13 mouse cellular contexts compared by ENCODE assay signal in the genomic region with DNA sequence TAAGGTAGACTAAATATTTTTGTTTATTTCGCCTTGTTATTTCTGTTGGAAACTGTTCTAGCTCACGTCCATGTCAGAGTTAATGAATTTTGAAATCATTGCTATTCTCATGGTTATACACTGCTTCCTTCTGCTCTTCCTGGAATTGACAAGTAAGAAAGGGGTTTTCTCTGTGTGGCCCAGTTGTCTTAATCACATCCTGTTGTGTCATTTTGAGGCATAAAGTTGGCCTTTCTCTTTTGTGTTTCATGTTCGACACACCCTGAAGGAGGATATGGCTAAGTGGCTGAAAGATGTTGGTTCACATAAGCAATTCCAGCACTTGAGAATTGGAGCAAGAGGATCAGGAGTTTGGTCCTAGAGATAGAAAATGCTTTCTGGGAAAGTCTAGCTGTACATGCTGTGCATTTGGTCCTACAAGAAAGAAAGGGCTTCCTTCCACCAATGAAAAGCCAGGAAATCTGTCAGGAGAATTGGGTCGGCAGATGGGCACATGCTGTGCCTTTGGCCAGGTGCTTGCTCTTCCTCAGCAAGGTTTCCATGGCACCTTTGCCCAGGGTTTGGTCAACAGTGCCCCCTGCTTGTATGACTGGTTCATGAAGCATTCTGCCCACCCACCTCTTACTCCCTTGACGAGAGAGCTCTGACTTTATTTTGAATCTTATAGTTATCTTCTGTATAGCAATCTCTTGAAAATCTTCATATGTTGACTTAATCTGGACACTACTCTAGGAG. TPM values are rescaled to one million over a fixed set of nuclear protein-coding genes. Genes with fewer than 3 reads are reported as not detected.
DNase-seq lines count a peak whose midpoint lies in the region; ATAC-seq lines count a peak whose summit lies in the region.
"Had no signal": no experiment of that assay in that cellular context is flagged by ENCODE, and none has a peak within 500 bp of the region (broad histone marks: within the 10 kb centered on the region; RNA-seq: fewer than 3 reads in every experiment).

No protein-coding gene starts in this region.

- H3K27me3 ChIP-seq in kidney, embryonic 16.5 days (ENCODE audit: insufficient read depth, low read length): no peaks in the 10 kb centered on the region
- H3K27me3 ChIP-seq in hindbrain, embryonic 10.5 days (ENCODE audit: insufficient read depth, poor library complexity, severe bottlenecking): no peaks in the 10 kb centered on the region
- H3K27me3 ChIP-seq: hindbrain, embryonic 15.5 days; liver, embryonic 15.5 days; neural tube, embryonic 12.5 days had no signal

- H3K4me2 ChIP-seq in kidney, embryonic 16.5 days (replicated peaks; ENCODE audit: low read depth, low read length): no peak overlapping the region
- H3K4me2 ChIP-seq: hindbrain, embryonic 15.5 days; liver, embryonic 15.5 days; neural tube, embryonic 12.5 days had no signal

- no peaks in the 10 kb centered on the region for H3K4me1 ChIP-seq in kidney, embryonic 16.5 days (ENCODE audit: insufficient read depth, low read length)
- H3K4me1 ChIP-seq in hindbrain, embryonic 10.5 days (replicated peaks): no peaks in the 10 kb centered on the region
- H3K4me1 ChIP-seq: forebrain, embryonic 10.5 days; hindbrain, embryonic 15.5 days; liver, embryonic 15.5 days; neural tube, embryonic 12.5 days had no signal

- no peak overlapping the region for H3K27ac ChIP-seq in kidney, embryonic 16.5 days (ENCODE audit: low read length)
- no peak overlapping the region for H3K27ac ChIP-seq in hindbrain, embryonic 10.5 days
- H3K27ac ChIP-seq: forebrain, embryonic 10.5 days; hindbrain, embryonic 15.5 days; liver, embryonic 15.5 days; neural tube, embryonic 12.5 days had no signal

- DNase-seq in kidney, adult 9 months: peak; percentile 49
- peak; percentile 27 for DNase-seq in MN1 (ENCODE audit: low spot score)
- DNase-seq in cerebellum, adult 18-20 months: peak; percentile 45 to 56
- peak; percentile 36 to 46 for DNase-seq in kidney, postnatal 4 days
- no peak for DNase-seq in adipocyte (ENCODE audit: low spot score)
- no peak for DNase-seq in hindbrain, embryonic 10.5 days (ENCODE audit: low spot score)
- no peak for DNase-seq in gastrocnemius, adult 18-20 months (ENCODE audit: low spot score)
- DNase-seq: spleen, adult 18-20 months had no signal

- no peak overlapping the region for H3K4me3 ChIP-seq in kidney, embryonic 16.5 days (ENCODE audit: low read length)
- no peak overlapping the region for H3K4me3 ChIP-seq in hindbrain, embryonic 10.5 days
- H3K4me3 ChIP-seq: forebrain, embryonic 10.5 days; hindbrain, embryonic 15.5 days; liver, embryonic 15.5 days; neural tube, embryonic 12.5 days had no signal

- no peaks in the 10 kb centered on the region for H3K36me3 ChIP-seq in kidney, embryonic 16.5 days (ENCODE audit: insufficient read depth, low read length)
- no peaks in the 10 kb centered on the region for H3K36me3 ChIP-seq in hindbrain, embryonic 10.5 days
- H3K36me3 ChIP-seq: forebrain, embryonic 10.5 days; hindbrain, embryonic 15.5 days; liver, embryonic 15.5 days; neural tube, embryonic 12.5 days had no signal

- H3K9me3 ChIP-seq in kidney, embryonic 16.5 days (ENCODE audit: low read length): no peaks in the 10 kb centered on the region
- no peaks in the 10 kb centered on the region for H3K9me3 ChIP-seq in hindbrain, embryonic 10.5 days
- H3K9me3 ChIP-seq: forebrain, embryonic 10.5 days; hindbrain, embryonic 15.5 days; liver, embryonic 15.5 days; neural tube, embryonic 12.5 days had no signal

- no peak for ATAC-seq in kidney, embryonic 16.5 days (ENCODE audit: low FRiP score, low TSS enrichment)

- WGBS in kidney, embryonic 16.5 days: 67% methylated on average over 5 of the region's 5 CpGs
- 77% methylated on average over 5 of the region's 5 CpGs for WGBS in hindbrain, embryonic 10.5 days

- no peak overlapping the region for H3K9ac ChIP-seq in kidney, embryonic 16.5 days (replicated peaks; ENCODE audit: low read length)
- H3K9ac ChIP-seq: hindbrain, embryonic 15.5 days; liver, embryonic 15.5 days; neural tube, embryonic 12.5 days had no signal

RNA-seq across cellular contexts. Expression of gene Upp1, which starts 8.6 kb away (rescaled TPM):
- polyA plus RNA-seq in kidney, embryonic 16.5 days (2015; fragmentation: Nextera tagmentation; extraction: Ambion mirVana): 16.0 and 16.1 TPM in 2 replicates
- 12.0 and 14.8 TPM in 2 replicates for polyA plus RNA-seq in hindbrain, embryonic 10.5 days (2016; fragmentation: Nextera tagmentation; extraction: Ambion mirVana)
- under 1 TPM in 1 of 2 experiments, not detected in 1; 0.26 TPM for total RNA-seq in gastrocnemius, adult 18-20 months (2021)

Comparison
In these comparisons a context has a peak if more than half of its experiments do, and no peak if none do; other contexts are left out.
1. DNase-seq: peak in kidney, adult 9 months (single experiment), MN1 (single experiment), cerebellum, adult 18-20 months (2 of 2) and kidney, postnatal 4 days (2 of 2); none in adipocyte (single experiment), hindbrain, embryonic 10.5 days (single experiment) and gastrocnemius, adult 18-20 months (single experiment).